Mouse (Mus musculus): ENCODE results near the gene Gna14. TPM values are rescaled to one million over a fixed set of nuclear protein-coding genes. Genes with fewer than 3 reads are reported as not detected.

Gna14 gene
- polyA plus RNA-seq, 1 experiment from 2014 or later: 1.7 TPM

GRCm38 (mm10) chr19:16520608-16521007, 85.0 kb downstream of the Gna14 start:
- Histone ChIP-seq H3K4me3 (no peak overlapping the region), H3K36me3 (ENCODE audit: poor library complexity, severe bottlenecking) (no peaks in the 10 kb centered on the region), H3K27me3 (no peaks in the 10 kb centered on the region), H3K4me2 (no peak overlapping the region), H3K9ac (no peak overlapping the region), H3K4me1 (no peaks in the 10 kb centered on the region), H3K27ac (no peak overlapping the region), H3K9me3 (replicated peaks) (no peaks in the 10 kb centered on the region)
- ATAC-seq: no peak
- 94% methylated on average over 3 of the region's 3 CpGs for WGBS

- no peak for ATAC-seq
- H3K27me3 ChIP-seq: no peaks in the 10 kb centered on the region
- H3K27ac ChIP-seq: no peak overlapping the region
- no peaks in the 10 kb centered on the region for H3K9me3 ChIP-seq (replicated peaks)
- no peak overlapping the region for H3K4me2 ChIP-seq
- H3K9ac ChIP-seq: no peak overlapping the region
- H3K4me3 ChIP-seq: no peak overlapping the region
- no peaks in the 10 kb centered on the region for H3K36me3 ChIP-seq (ENCODE audit: poor library complexity, severe bottlenecking)
- H3K4me1 ChIP-seq: no peaks in the 10 kb centered on the region
- 93% methylated on average over 9 of the region's 9 CpGs for WGBS
Observed at GRCm38 (mm10) chr19:16526302-16526880, 90.8 kb downstream of the Gna14 start.

GRCm38 (mm10) chr19:16527031-16527430, 91.5 kb downstream of the Gna14 start:
- no peak for ATAC-seq
- no peaks in the 10 kb centered on the region for H3K9me3 ChIP-seq (replicated peaks)
- WGBS: 92% methylated on average over 5 of the region's 5 CpGs
- H3K27ac ChIP-seq: no peak overlapping the region
- no peaks in the 10 kb centered on the region for H3K27me3 ChIP-seq
- H3K4me2 ChIP-seq: no peak overlapping the region
- no peaks in the 10 kb centered on the region for H3K4me1 ChIP-seq
- no peak overlapping the region for H3K4me3 ChIP-seq
- H3K9ac ChIP-seq: no peak overlapping the region
- H3K36me3 ChIP-seq (ENCODE audit: poor library complexity, severe bottlenecking): no peaks in the 10 kb centered on the region

GRCm38 (mm10) chr19:16528225-16528828, 92.8 kb downstream of the Gna14 start:
- H3K27ac ChIP-seq: no peak overlapping the region
- H3K4me2 ChIP-seq: no peak overlapping the region
- no peak overlapping the region for H3K9ac ChIP-seq
- no peaks in the 10 kb centered on the region for H3K27me3 ChIP-seq
- H3K4me3 ChIP-seq: no peak overlapping the region
- WGBS: 87% methylated on average over 3 of the region's 3 CpGs
- no peaks in the 10 kb centered on the region for H3K9me3 ChIP-seq (replicated peaks)
- no peak for ATAC-seq
- no peaks in the 10 kb centered on the region for H3K36me3 ChIP-seq (ENCODE audit: poor library complexity, severe bottlenecking)
- no peaks in the 10 kb centered on the region for H3K4me1 ChIP-seq

- Histone ChIP-seq H3K9ac (no peak overlapping the region), H3K4me2 (no peak overlapping the region), H3K27me3 (no peaks in the 10 kb centered on the region), H3K4me1 (no peaks in the 10 kb centered on the region), H3K4me3 (no peak overlapping the region), H3K27ac (no peak overlapping the region), H3K9me3 (replicated peaks) (no peaks in the 10 kb centered on the region), H3K36me3 (ENCODE audit: poor library complexity, severe bottlenecking) (no peaks in the 10 kb centered on the region)
- no peak for ATAC-seq
Observed at GRCm38 (mm10) chr19:16529293-16529920, 93.8 kb downstream of the Gna14 start.

GRCm38 (mm10) chr19:16529999-16530398, 94.4 kb downstream of the Gna14 start:
- WGBS: 76% methylated on average over 4 of the region's 4 CpGs
- ATAC-seq: no peak
- Histone ChIP-seq H3K4me2 (no peak overlapping the region), H3K4me1 (no peaks in the 10 kb centered on the region), H3K36me3 (ENCODE audit: poor library complexity, severe bottlenecking) (no peaks in the 10 kb centered on the region), H3K4me3 (no peak overlapping the region), H3K9ac (no peak overlapping the region), H3K27ac (no peak overlapping the region), H3K27me3 (no peaks in the 10 kb centered on the region), H3K9me3 (replicated peaks) (no peaks in the 10 kb centered on the region)

- Histone ChIP-seq H3K9ac (no peak overlapping the region), H3K4me1 (no peaks in the 10 kb centered on the region), H3K36me3 (ENCODE audit: poor library complexity, severe bottlenecking) (no peaks in the 10 kb centered on the region), H3K9me3 (replicated peaks) (no peaks in the 10 kb centered on the region), H3K27me3 (no peaks in the 10 kb centered on the region), H3K27ac (no peak overlapping the region), H3K4me3 (no peak overlapping the region), H3K4me2 (no peak overlapping the region)
- 88% methylated on average over 2 of the region's 2 CpGs for whole genome bisulfite sequencing
- no peak for ATAC-seq
Observed at GRCm38 (mm10) chr19:16534311-16534710, 98.7 kb downstream of the Gna14 start.

GRCm38 (mm10) chr19:16538416-16538815, 102.9 kb downstream of the Gna14 start:
- H3K9ac ChIP-seq: no peak overlapping the region
- no peaks in the 10 kb centered on the region for H3K4me1 ChIP-seq
- H3K4me3 ChIP-seq: no peak overlapping the region
- H3K27ac ChIP-seq: no peak overlapping the region
- no peak overlapping the region for H3K4me2 ChIP-seq
- WGBS: 94% methylated on average over 2 of the region's 2 CpGs
- ATAC-seq: no peak
- no peaks in the 10 kb centered on the region for H3K9me3 ChIP-seq (replicated peaks)
- no peaks in the 10 kb centered on the region for H3K27me3 ChIP-seq
- H3K36me3 ChIP-seq (ENCODE audit: poor library complexity, severe bottlenecking): no peaks in the 10 kb centered on the region

- WGBS: 94% methylated on average over 4 of the region's 4 CpGs
- ATAC-seq: no peak
- Histone ChIP-seq H3K9me3 (replicated peaks) (no peaks in the 10 kb centered on the region), H3K4me1 (no peaks in the 10 kb centered on the region), H3K36me3 (ENCODE audit: poor library complexity, severe bottlenecking) (no peaks in the 10 kb centered on the region), H3K27me3 (no peaks in the 10 kb centered on the region), H3K4me3 (no peak overlapping the region), H3K4me2 (no peak overlapping the region), H3K9ac (no peak overlapping the region), H3K27ac (no peak overlapping the region)
Observed at GRCm38 (mm10) chr19:16543688-16544087, 108.1 kb downstream of the Gna14 start.

- 80% methylated on average over 8 of the region's 8 CpGs for WGBS
- no peak overlapping the region for H3K27ac ChIP-seq
- no peak for ATAC-seq
Observed at GRCm38 (mm10) chr19:16556988-16557387, 121.4 kb downstream of the Gna14 start.

GRCm38 (mm10) chr19:16557971-16558370, 122.4 kb downstream of the Gna14 start:
- H3K9ac ChIP-seq: no peak overlapping the region
- H3K9me3 ChIP-seq (replicated peaks): no peaks in the 10 kb centered on the region
- no peak for ATAC-seq
- no peak overlapping the region for H3K27ac ChIP-seq
- H3K4me3 ChIP-seq: no peak overlapping the region
- H3K4me2 ChIP-seq: no peak overlapping the region
- WGBS: 72% methylated on average over 5 of the region's 5 CpGs
- no peaks in the 10 kb centered on the region for H3K4me1 ChIP-seq
- no peaks in the 10 kb centered on the region for H3K36me3 ChIP-seq (ENCODE audit: poor library complexity, severe bottlenecking)
- H3K27me3 ChIP-seq: no peaks in the 10 kb centered on the region

More at GRCm38 (mm10) chr19:16556988-16557387, 121.4 kb downstream of the Gna14 start:
- no peaks in the 10 kb centered on the region for H3K4me1 ChIP-seq
- no peak overlapping the region for H3K9ac ChIP-seq
- H3K9me3 ChIP-seq (replicated peaks): no peaks in the 10 kb centered on the region
- no peak overlapping the region for H3K4me2 ChIP-seq
- no peak overlapping the region for H3K4me3 ChIP-seq
- no peaks in the 10 kb centered on the region for H3K36me3 ChIP-seq (ENCODE audit: poor library complexity, severe bottlenecking)
- H3K27me3 ChIP-seq: no peaks in the 10 kb centered on the region

GRCm38 (mm10) chr19:16558570-16558969, 123.0 kb downstream of the Gna14 start:
- no peak for ATAC-seq
- no peaks in the 10 kb centered on the region for H3K9me3 ChIP-seq (replicated peaks)
- H3K4me1 ChIP-seq: no peaks in the 10 kb centered on the region
- H3K27me3 ChIP-seq: no peaks in the 10 kb centered on the region
- H3K9ac ChIP-seq: no peak overlapping the region
- H3K4me3 ChIP-seq: no peak overlapping the region
- H3K36me3 ChIP-seq (ENCODE audit: poor library complexity, severe bottlenecking): no peaks in the 10 kb centered on the region
- 76% methylated on average over 2 of the region's 2 CpGs for WGBS
- no peak overlapping the region for H3K27ac ChIP-seq
- no peak overlapping the region for H3K4me2 ChIP-seq
